Mouse (Mus musculus): ENCODE measurements at regions not wholly inside any gene's neighbourhood (a gene's known extent, or its start where the extent isn't known, plus 50 kb on each side); places are given as distances from the start of the nearest gene placed in this dataset.
A peak's percentile ranks its signal among the peaks of the same experiment; 100 is the strongest.

GRCm38 (mm10) chr12:16232051-16232450 lies 378.7 kb downstream of the Lpin1 start:
- Histone ChIP-seq H3K27ac (no peak overlapping the region), H3K4me3 (ENCODE audit: low read length) (no peak overlapping the region), H3K4me1 (ENCODE audit: insufficient read depth, low read length) (no peaks in the 10 kb centered on the region), H3K27me3 (ENCODE audit: insufficient read depth, low read length) (no peaks in the 10 kb centered on the region), H3K9ac (replicated peaks; ENCODE audit: low read length) (no peak overlapping the region), H3K36me3 (ENCODE audit: insufficient read depth, low read length) (no peaks in the 10 kb centered on the region), H3K4me2 (ENCODE audit: low read depth, low read length) (no peak overlapping the region), H3K9me3 (ENCODE audit: low read length) (no peaks in the 10 kb centered on the region)
- no peak for TF ChIP-seq CTCF (IDR thresholded peaks at IDR 0.05; ENCODE audit: low read depth)
- 38% methylated on average over 2 of the region's 2 CpGs for whole genome bisulfite sequencing
- DNase-seq (ENCODE audit: low spot score), result peak; percentile 39
- ATAC-seq, result no peak

- no peak overlapping the region for H3K4me2 ChIP-seq (ENCODE audit: low read depth, low read length)
- 81% methylated on average over 2 of the region's 2 CpGs for WGBS
- DNase-seq (ENCODE audit: low spot score) (no peak), ATAC-seq (no peak)
- no peak overlapping the region for H3K9ac ChIP-seq (replicated peaks; ENCODE audit: low read length)
- no peak overlapping the region for H3K27ac ChIP-seq
- no peaks in the 10 kb centered on the region for H3K36me3 ChIP-seq (ENCODE audit: insufficient read depth, low read length)
- TF ChIP-seq CTCF (IDR thresholded peaks at IDR 0.05; ENCODE audit: low read depth), result 0 out of 2 replicates have a peak, but pooled peaks have one; percentile 12
- H3K4me3 ChIP-seq (ENCODE audit: low read length), result no peak overlapping the region
- no peaks in the 10 kb centered on the region for H3K9me3 ChIP-seq (ENCODE audit: low read length)
- no peaks in the 10 kb centered on the region for H3K27me3 ChIP-seq (ENCODE audit: insufficient read depth, low read length)
- H3K4me1 ChIP-seq (ENCODE audit: insufficient read depth, low read length), result no peaks in the 10 kb centered on the region
These were observed 379.7 kb downstream of the Lpin1 start for GRCm38 (mm10) chr12:16231093-16231492.

- Histone ChIP-seq H3K9ac (replicated peaks; ENCODE audit: low read length) (no peak overlapping the region), H3K27ac (no peak overlapping the region), H3K36me3 (ENCODE audit: insufficient read depth, low read length) (no peaks in the 10 kb centered on the region), H3K4me2 (ENCODE audit: low read depth, low read length) (no peak overlapping the region), H3K27me3 (ENCODE audit: insufficient read depth, low read length) (no peaks in the 10 kb centered on the region), H3K4me3 (ENCODE audit: low read length) (no peak overlapping the region), H3K9me3 (ENCODE audit: low read length) (no peaks in the 10 kb centered on the region), H3K4me1 (ENCODE audit: insufficient read depth, low read length) (no peaks in the 10 kb centered on the region; the same call in 1 of the 2 replicates)
- 99% methylated on average over 2 of the region's 2 CpGs for WGBS
- no peak for TF ChIP-seq CTCF (IDR thresholded peaks at IDR 0.05; ENCODE audit: low read depth)
- DNase-seq (ENCODE audit: low spot score) (no peak), ATAC-seq (no peak)
These were observed 385.3 kb downstream of the Lpin1 start for GRCm38 (mm10) chr12:16225428-16225827.

GRCm38 (mm10) chr12:16222836-16223450 lies 387.8 kb downstream of the Lpin1 start:
- Histone ChIP-seq H3K4me1 (ENCODE audit: insufficient read depth, low read length) (no peaks in the 10 kb centered on the region; the same call in 1 of the 2 replicates), H3K27me3 (ENCODE audit: insufficient read depth, low read length) (no peaks in the 10 kb centered on the region), H3K27ac (no peak overlapping the region), H3K4me3 (ENCODE audit: low read length) (no peak overlapping the region), H3K9ac (replicated peaks; ENCODE audit: low read length) (no peak overlapping the region), H3K36me3 (ENCODE audit: insufficient read depth, low read length) (no peaks in the 10 kb centered on the region), H3K4me2 (ENCODE audit: low read depth, low read length) (no peak overlapping the region), H3K9me3 (ENCODE audit: low read length) (no peaks in the 10 kb centered on the region)
- DNase-seq (ENCODE audit: low spot score) (peak; percentile 53), ATAC-seq (0 out of 2 replicates have a peak, but pooled peaks have one; percentile 56)
- WGBS, result 34% methylated on average over 9 of the region's 9 CpGs
- no peak for TF ChIP-seq CTCF (IDR thresholded peaks at IDR 0.05; ENCODE audit: low read depth)

- DNase-seq (ENCODE audit: low spot score) (no peak), ATAC-seq (no peak)
- H3K36me3 ChIP-seq (ENCODE audit: insufficient read depth, low read length), result no peaks in the 10 kb centered on the region
- no peaks in the 10 kb centered on the region; the same call in 1 of the 2 replicates for H3K4me1 ChIP-seq (ENCODE audit: insufficient read depth, low read length)
- no peak overlapping the region for H3K9ac ChIP-seq (replicated peaks; ENCODE audit: low read length)
- no peaks in the 10 kb centered on the region for H3K9me3 ChIP-seq (ENCODE audit: low read length)
- no peak overlapping the region for H3K4me3 ChIP-seq (ENCODE audit: low read length)
- no peak for TF ChIP-seq CTCF (IDR thresholded peaks at IDR 0.05; ENCODE audit: low read depth)
- H3K27ac ChIP-seq, result no peak overlapping the region
- no peaks in the 10 kb centered on the region for H3K27me3 ChIP-seq (ENCODE audit: insufficient read depth, low read length)
- no peak overlapping the region for H3K4me2 ChIP-seq (ENCODE audit: low read depth, low read length)
These were observed 388.6 kb downstream of the Lpin1 start for GRCm38 (mm10) chr12:16222205-16222604.

- Histone ChIP-seq H3K9ac (replicated peaks; ENCODE audit: low read length) (no peak overlapping the region), H3K4me2 (ENCODE audit: low read depth, low read length) (no peak overlapping the region), H3K36me3 (ENCODE audit: insufficient read depth, low read length) (no peaks in the 10 kb centered on the region), H3K4me1 (ENCODE audit: insufficient read depth, low read length) (no peaks in the 10 kb centered on the region; the same call in 1 of the 2 replicates), H3K27ac (no peak overlapping the region), H3K27me3 (ENCODE audit: insufficient read depth, low read length) (no peaks in the 10 kb centered on the region), H3K9me3 (ENCODE audit: low read length) (no peaks in the 10 kb centered on the region), H3K4me3 (ENCODE audit: low read length) (no peak overlapping the region)
- DNase-seq (ENCODE audit: low spot score), result no peak
- ATAC-seq, result no peak
- WGBS, result 79% methylated on average over 1 of the region's 1 CpGs
- no peak for TF ChIP-seq CTCF (IDR thresholded peaks at IDR 0.05; ENCODE audit: low read depth)
These were observed 389.6 kb downstream of the Lpin1 start for GRCm38 (mm10) chr12:16221142-16221541.

- H3K4me2 ChIP-seq (ENCODE audit: low read depth, low read length), result no peak overlapping the region
- no peak overlapping the region for H3K27ac ChIP-seq
- H3K4me1 ChIP-seq (ENCODE audit: insufficient read depth, low read length), result no peaks in the 10 kb centered on the region; the same call in 1 of the 2 replicates
- H3K27me3 ChIP-seq (ENCODE audit: insufficient read depth, low read length), result no peaks in the 10 kb centered on the region
- WGBS, result 97% methylated on average over 3 of the region's 3 CpGs
- H3K9me3 ChIP-seq (ENCODE audit: low read length), result no peaks in the 10 kb centered on the region
- DNase-seq (ENCODE audit: low spot score), result no peak
- no peak overlapping the region for H3K4me3 ChIP-seq (ENCODE audit: low read length)
- H3K9ac ChIP-seq (replicated peaks; ENCODE audit: low read length), result no peak overlapping the region
- no peaks in the 10 kb centered on the region for H3K36me3 ChIP-seq (ENCODE audit: insufficient read depth, low read length)
- no peak for TF ChIP-seq CTCF (IDR thresholded peaks at IDR 0.05; ENCODE audit: low read depth)
- no peak for ATAC-seq
These were observed 390.2 kb downstream of the Lpin1 start for GRCm38 (mm10) chr12:16220561-16220960.
